Mouse (Mus musculus) B cell, adult 2 months (primary cell): ENCODE data around the gene BB287469.
"Not testable (repeated sequence)": the region's sequence is repeated elsewhere in the genome, so short reads cannot be mapped to it uniquely, and the experiment has no call there.

Experiments used
- DNase-seq, 2 experiments: peaks; one replicate each; pipeline ENCODE4 v3.0.0; 2022

Gene BB287469

DNA sequence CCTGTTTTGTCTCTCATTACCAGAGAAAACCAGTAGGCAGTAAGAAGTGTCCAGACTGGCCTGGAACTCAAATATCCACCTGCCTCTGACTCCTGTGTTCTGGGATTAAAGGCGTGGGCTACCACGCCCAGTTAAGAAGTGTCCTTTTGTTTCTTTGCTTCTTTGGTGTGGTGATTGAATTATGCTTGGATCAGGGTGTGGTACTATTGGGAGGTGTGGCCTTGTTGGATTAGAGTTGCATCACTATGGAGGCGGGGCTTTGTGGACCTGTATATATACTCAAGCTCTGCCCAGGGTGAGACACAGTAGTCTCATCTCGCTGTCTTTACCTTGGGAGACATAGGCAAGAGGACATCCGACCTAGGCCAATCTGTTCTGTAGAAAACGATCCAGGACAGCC lies at the start of gene BB287469:
BB287469 (plus strand) TSS at position 301 of the 400 bp plus-strand sequence.
- DNase-seq: not testable (repeated sequence)

DNA sequence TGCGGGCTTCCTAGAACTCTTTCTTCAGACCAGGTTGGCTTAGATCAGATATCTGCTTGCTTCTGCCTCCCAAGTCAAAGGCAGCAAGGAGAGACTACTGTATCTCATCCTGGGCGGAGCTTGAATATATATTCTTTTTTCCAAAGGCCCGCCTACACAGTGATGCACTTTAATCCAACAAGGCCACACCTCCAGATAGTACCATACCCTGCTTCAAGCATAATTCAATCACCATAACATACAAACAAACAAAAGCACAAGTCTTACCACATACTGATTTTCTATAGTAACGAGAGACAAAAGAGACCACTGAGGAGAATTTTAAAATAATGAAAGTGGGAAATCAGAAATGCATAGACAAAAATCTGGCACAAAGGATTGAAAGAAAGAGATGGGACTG lies 40.7 kb upstream of the BB287469 start, which contains the start of gene Gm21319:
Gm21319 (minus strand) TSS at position 101 of the 400 bp plus-strand sequence.
- DNase-seq: not testable (repeated sequence)

DNA sequence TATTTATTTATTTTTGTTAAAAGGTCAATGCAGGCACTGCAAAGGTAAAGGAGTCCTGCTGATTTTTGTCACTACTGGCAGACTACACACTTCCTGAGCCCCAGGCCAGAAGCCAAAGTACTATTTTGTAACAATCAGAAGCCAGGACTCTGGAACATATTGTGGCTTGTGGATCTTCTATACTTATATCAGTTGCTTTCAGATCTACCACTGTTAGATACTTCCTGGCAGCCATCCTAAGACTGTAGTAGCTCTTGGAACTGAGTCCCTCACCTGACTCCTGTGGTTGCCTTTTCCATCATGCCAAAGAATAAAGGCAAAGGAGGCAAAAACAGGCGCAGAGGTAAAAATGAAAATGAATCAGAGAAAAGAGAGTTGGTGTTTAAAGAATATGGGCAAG lies 21.2 kb upstream of the BB287469 start, which contains the start of gene Gm21936:
Gm21936 (plus strand) TSS at position 301 of the 400 bp plus-strand sequence.
- not testable (repeated sequence) for DNase-seq

DNA sequence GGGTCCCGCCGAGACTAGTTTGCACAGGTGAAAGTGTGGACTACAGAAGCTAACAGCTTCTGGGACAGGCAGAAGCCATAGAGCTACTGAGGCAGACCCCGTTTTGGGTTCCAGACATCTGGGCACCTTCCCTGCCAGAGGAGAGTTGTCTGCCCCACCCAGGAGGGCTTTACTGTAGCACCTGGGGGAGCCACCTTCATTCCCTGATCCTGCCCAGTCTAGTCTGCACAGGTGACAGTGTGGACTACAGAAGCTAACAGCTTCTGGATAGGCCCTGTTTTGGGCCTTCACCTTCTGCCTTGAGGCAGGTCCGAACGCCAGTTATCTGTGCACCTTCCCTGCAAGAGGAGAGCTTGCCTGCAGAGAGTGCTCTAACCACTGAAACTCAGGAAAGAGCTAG lies 18.4 kb upstream of the BB287469 start:
- not testable (repeated sequence) for DNase-seq

DNA sequence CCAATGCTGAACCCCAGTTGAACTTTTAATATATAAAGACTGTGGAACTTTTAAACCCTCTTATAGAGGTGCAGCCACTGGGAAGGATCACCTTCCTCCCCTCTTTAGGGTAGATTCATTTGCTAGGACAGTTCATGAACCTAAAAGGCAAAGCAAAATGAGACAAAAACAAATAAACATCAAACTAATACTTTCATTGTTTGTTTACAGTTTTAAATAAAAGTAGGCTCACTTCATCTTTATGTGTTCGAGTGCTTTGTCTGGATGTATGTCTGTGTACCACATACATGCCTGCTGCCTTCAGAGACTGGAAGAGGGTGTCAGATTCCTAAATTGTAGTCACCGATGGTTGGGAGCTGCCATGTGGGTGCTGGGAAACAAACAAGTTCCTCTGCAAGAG lies 25.9 kb downstream of the BB287469 start, which contains the start of gene Gm2001:
Gm2001 (minus strand) TSS at position 101 of the 400 bp plus-strand sequence.
- not testable (repeated sequence) for DNase-seq

DNA sequence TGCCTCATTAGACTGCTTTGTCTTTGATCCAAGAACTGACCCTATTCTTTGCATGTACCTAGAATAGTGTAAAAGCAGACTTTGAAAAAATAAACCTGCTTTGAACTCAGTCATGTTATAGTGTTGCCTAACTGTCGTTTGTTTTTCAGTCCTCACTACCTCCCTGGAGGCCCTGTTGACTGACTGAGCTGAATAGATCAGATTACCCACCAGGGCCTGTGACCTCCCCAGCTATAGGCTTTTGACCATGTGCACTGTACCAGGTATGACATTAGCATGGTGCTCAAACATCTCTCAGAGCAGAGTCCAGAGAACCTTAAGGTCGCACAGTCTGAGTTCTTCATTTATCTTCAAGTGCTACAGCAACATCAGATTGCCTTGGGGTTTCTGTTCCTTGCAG lies 34.3 kb downstream of the BB287469 start:
- DNase-seq: not testable (repeated sequence)

DNA sequence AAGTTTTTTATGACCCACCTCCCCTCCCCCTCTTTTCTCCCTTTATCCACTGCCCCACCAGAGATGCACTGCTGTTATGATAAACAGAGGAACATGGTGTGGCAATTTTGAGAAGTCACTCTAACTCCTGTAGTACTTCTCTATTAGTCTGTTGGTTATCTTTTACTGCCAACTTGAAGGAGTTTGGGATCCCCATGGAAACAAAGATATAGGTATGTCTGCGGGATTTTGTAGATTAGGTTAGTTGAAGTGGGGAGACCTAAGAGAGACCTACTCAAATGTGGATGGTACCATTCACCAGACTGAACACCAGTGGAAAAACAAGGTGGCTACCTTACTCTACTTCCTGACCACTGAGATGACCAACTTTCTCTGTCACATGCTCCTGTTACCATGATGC lies 39.7 kb downstream of the BB287469 start:
- not testable (repeated sequence) for DNase-seq

DNA sequence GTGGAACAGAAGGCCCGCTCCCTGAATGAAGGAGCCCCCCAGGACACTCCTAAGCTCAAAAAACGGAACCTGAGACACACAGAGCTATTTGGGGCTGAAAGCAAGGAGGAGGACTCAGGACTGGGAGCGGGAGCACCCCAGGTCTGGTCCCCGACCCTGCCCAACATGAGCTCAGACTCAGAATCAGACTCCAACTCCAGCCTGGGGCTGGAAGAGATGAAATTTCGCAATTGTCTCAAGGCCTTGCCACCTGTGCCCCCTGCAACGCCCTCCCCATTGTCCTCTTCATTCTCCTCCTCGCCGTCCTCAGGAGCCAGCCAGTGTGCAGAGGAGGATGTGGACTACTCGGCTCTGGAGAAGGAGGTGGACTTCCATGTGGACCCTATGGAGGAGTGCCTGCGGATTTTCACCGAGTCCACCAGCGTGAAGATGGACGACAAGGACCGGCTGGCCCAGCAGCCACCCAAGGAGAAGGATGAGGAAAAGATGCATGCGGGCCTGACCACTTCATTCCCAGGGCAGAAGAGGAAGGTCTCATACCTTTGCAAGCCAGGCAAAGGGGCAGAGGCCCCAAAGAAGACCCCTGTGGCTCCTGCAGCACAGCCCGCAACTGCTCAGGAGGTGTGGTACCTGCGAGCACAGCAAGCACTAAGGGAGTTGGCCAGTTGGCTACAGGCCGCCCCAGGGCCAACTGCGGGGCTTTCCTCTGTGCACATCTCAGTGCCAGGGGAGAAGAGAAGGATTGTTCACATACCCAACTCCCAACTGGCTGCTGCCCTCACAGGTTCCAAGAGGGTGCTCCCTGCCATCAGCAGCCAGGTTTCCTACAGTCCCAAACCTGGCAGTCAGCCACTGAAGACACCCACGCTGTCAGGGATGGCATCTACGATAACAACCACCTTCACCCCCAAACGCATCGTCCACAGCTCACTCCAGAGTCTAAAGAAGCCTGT lies 45.6 kb downstream of the BB287469 start:
- not testable (repeated sequence) for DNase-seq

DNA sequence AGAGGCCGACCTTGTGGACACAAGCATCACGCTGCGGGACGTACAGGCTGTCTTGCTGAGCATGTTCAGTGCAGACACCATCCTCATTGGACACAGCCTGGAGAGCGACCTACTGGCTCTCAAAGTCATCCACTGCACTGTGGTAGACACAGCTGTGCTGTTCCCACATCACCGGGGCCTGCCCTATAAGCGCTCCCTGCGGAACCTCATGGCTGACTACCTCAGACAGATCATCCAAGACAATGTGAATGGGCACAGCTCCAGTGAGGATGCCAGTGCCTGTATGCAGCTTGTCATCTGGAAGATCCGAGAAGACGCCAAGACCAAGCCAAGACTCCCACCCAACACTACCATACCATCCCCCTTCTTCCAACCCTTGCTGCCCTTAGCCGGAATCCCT lies 47.3 kb downstream of the BB287469 start:
- not testable (repeated sequence) for DNase-seq

DNA sequence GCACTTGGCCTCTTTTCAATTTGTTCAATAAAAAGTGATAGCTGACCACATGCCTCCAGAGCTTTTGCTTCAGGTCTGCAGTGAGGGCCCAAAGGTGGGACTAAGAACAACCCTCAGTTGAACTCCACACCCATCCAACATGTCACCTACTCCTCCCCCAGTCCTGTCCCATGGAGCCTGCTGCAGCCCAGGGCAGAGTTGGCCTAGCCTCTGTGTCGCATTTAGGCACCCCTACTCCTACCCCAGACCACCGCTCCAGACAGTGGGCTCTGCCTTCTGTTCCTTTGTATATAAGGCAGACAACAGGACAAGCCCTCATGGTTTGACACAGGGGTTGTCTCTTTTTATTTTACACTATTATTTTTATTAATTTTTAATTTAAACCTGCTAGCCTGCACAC lies 47.7 kb downstream of the BB287469 start:
- DNase-seq: not testable (repeated sequence)
